Mouse (Mus musculus): ENCODE data around the gene Arsg.

- TF ChIP-seq CTCF (IDR thresholded peaks at IDR 0.05; ENCODE audit: extremely low read depth, insufficient read depth, low read length), result no peak
- no peak for TF ChIP-seq POLR2A (IDR thresholded peaks at IDR 0.05; ENCODE audit: extremely low read depth, insufficient read depth, low read length)
Measured at GRCm38 (mm10) chr11:109545700-109546143, 72.5 kb downstream of the Arsg start.
